Mouse (Mus musculus) cerebellum, postnatal 4 days (tissue): ENCODE measurements around the gene Manf.

Source experiments
- DNase-seq, 2 experiments: peaks; one replicate each; pipeline ENCODE4 v3.0.0; 2022; ENCODE audit warnings: low spot score in 2 of 2, mixed read lengths in 1 of 2

The Manf gene

DNA sequence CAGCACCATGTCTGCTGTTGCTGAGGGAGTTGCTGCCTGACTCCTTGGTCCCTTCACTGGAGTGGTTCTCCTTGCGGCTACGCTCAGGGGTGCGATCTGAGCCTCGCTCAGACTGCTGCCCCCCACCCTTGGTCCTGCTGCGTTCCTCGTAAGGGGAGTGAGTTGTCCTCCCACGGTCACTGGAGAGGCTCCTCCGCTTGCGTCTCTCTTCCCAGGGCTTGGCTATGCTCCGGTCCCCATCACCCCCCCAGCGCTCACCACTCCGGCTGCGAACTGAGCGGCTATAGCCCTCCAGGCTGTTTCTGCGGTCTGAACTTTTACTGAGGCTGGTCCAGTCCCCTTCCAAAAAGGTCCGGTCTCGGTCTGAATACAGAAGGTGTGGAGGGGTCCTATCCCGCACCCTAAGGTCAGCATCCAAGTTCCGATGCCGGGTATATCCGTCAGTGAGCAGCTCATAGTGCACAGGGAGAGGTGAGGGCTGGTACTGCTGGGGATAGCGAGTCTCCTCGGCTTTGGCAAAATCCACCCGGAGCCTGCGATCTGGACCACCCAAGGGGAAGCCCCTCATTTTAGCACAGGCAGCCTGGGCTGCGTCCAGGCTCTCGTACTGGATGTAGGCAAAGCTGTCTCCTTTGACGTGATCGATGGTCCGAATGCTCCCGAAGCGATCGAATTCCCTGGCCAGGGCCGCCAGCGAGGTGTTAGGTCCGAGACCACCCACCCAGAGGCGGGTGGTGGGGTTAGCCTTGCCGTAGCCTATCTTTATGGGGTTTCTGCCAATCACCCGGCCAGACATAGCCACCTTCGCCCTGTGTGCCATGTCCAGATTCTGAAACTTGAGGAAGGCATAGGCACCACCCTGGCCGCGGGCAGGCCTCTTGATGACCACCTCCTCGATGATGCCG lies 6.5 kb downstream of the Manf start:
- DNase-seq: no peak

GRCm38 (mm10) chr9:106884306-106884705 lies 7.5 kb downstream of the Manf start:
- DNase-seq: no peak

DNA sequence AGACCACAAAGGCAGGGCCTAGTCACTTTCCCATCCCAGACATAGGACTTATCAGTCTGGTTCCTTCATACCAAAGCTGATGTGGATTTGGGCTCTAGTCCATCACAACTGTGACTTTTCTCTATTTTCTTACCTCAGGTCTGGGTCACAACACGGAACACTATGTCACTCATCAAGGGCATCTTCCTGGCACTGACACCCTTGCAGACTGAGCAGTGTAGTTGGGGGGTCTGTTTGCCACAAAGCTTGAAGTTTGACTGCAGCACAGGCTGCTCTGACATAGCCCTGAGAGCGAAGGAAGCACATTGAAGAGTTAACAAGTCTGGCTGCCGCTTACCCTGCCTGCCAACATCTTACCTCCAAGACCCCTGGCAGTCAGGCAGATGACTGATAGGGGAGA lies 8.7 kb downstream of the Manf start:
- no peak for DNase-seq

DNA sequence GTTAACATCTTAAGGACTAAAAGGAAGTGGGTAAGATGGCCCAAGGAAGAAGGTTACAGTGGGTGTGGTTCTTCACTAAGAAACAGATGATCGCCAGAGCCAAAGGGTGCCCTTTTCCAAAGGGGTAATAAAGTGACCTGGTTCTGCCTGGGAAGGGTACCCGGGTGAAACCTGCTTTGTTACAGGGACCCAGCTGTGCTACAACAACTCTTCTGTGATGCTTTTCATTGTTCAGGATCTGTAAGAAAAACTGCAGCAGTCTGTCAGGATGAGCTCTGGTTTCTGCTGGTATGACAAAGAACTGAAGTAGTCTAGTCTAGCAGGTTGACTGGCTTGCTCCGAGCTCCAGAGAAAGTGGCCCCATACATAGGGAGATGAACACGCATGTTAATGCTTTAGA lies 9.6 kb downstream of the Manf start:
- no peak for DNase-seq

- DNase-seq: no peak
Observed at GRCm38 (mm10) chr9:106881071-106881755, 10.6 kb downstream of the Manf start.

- DNase-seq: no peak
Observed at GRCm38 (mm10) chr9:106879471-106879870, 12.3 kb downstream of the Manf start.

- DNase-seq: no peak
Observed at GRCm38 (mm10) chr9:106876666-106877065, 15.1 kb downstream of the Manf start.

GRCm38 (mm10) chr9:106874216-106874615 lies 17.6 kb downstream of the Manf start:
- DNase-seq: no peak

GRCm38 (mm10) chr9:106858036-106858435 lies 33.7 kb downstream of the Manf start:
- no peak for DNase-seq

GRCm38 (mm10) chr9:106856664-106857063 lies 35.1 kb downstream of the Manf start:
- DNase-seq: no peak

- DNase-seq: no peak
Observed at GRCm38 (mm10) chr9:106842800-106843199, 49.0 kb downstream of the Manf start.

DNA sequence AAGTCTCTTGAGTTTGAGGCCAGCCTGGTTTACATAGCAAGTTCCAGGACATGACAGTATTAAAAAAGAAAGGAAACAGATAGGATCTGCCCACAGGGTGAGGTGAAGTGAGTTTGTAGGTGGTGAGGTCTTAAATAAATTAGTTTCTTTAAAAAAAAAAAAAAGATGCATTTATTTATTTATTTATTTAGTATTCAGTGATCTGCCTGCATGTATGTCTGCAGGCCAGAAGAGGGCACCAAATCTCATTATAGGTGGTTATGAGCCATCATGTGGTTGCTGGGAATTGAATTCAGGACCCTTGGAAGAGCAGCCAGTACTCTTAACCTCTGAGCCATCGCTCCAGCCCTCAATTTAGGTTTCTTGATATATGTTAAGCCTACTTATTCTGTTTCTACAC lies 51.2 kb downstream of the Manf start:
- DNase-seq: no peak

GRCm38 (mm10) chr9:106822381-106823104 lies 69.2 kb downstream of the Manf start:
- DNase-seq: peak; percentile 68 to 76

DNA sequence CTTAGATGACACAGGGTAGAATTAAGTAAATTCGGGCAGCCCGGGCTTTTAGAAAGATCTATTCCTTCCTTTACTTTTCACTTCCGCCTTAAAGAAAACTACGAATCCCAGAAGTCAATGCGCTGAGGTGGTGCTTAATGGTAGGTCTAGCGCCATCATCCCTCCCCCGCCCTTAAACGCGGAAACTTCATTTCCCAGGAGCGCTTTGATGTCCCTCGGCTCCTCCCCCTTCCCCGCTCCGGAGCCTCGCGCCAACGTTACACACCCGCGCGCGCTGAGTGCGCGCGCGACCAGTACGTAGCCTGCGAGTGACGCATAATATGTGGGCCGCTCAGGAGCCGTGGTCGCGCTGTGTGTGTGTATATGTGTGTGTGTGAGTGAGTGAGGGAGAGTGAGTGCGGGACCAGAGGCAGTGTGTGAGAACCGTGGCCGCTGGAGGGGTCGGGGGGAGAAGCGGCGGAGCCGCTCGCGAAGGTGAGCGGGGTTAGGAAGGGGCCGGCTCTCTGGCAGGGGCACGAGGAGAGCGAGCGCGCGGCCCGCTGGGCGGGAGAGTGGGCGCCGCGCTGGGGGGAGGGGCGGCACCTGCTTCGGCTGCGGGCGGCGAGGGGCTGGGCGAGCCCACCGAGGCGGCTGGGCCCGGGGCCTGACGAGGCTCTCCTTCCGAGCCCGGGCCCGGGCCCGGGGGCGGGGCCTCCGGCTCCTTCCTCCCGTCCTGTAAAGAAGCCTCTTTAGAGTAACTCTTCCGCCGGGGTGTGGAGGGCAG lies 70.0 kb downstream of the Manf start, which contains the start of gene Dcaf1:
Gene Dcaf1, plus strand, starts transcription at position 257 of the 763 bp plus-strand sequence.
- peak; percentile 71 to 91 for DNase-seq

DNA sequence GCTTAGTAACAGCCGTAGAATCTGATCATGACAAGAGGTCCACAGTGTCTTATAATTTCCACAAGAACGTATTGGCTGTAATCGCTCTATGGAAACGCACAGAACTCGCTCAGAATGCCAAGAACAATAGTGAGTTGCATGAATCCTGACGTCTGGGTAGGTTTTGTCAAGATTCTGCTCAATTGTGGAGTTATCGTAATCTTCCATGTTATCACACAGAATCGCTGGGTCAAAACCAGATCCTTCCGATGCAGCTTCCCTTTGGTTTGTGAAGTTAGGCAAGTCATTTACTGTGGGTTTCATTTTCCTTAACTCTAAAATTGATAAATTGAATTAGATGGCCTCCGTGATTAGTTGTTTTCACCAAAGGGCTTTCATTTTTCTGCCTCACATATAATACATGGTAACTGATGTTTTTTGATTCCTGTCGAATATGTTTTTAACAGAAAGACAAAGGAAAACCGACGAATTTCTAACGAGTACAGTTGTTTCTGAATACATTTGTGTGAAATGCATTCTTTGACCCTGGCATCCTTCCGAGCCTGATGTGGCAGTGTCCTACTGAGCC lies 70.6 kb downstream of the Manf start:
- DNase-seq: no peak

DNA sequence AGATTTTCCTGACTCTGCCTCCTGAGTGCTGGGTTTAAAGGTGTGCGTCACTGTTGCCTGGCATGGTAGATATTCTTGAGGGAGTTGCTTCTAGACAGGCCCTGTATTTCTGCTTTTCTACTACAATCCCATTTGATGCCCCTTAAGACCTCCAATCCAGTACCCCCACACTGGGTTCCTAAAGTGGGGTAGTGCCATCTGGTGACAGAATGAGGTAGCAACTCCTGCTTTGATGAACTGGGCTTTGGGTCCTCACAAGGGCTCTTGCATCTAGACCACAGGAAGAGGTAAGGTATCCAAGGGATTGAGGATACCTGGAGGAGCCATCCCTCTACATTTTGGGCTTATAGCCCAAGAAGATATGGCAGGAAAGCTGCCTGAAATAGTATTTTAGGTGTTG lies 72.6 kb downstream of the Manf start:
- peak in 1 of 2 experiments; percentile 38 for DNase-seq

- DNase-seq: no peak
Observed at GRCm38 (mm10) chr9:106818191-106818590, 73.6 kb downstream of the Manf start.

GRCm38 (mm10) chr9:106806503-106806902 lies 85.3 kb downstream of the Manf start:
- no peak for DNase-seq

DNA sequence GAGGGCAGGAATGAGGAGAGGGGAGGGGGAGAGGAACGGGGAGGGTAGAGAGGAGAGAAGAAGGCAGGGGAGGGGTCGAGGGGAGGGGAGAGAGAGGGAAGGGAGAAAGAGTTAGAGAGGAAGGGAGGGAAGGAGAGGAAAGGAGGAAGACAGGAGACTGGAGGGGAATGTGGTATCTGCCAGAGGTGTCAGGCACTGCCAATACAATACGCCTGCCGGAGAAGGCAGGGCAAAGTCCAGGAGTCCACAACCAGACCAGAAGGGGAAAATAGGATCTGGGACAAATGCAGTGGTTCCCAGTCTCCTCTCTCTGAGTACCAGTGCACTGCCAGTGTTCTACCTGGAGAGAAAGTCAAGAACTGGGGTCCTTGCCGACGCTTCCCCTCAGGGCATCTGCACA lies 100.9 kb downstream of the Manf start:
- no peak for DNase-seq

GRCm38 (mm10) chr9:106789363-106789762 lies 102.4 kb downstream of the Manf start:
- DNase-seq: no peak

- DNase-seq: peak; percentile 78 to 87
Observed at GRCm38 (mm10) chr9:106788812-106789321, 102.9 kb downstream of the Manf start, which contains the start of gene Rad54l2. Gene Rad54l2 (minus strand): TSS chr9:106789194.
